Mouse (Mus musculus) lung, postnatal 0 days (tissue): ENCODE data around the gene Nisch. TPM values are rescaled to one million over a fixed set of nuclear protein-coding genes. Genes with fewer than 3 reads are reported as not detected.
A peak's percentile ranks its signal among the peaks of the same experiment; 100 is the strongest.

Experiments
- ATAC-seq: fragments of 200-750 bp; cut with Nextera tagmentation; 2 replicates; pipeline ENCODE4 v1.8.0; 2017; ENCODE audit warnings: moderate library complexity
- DNase-seq: peaks from one replicate; pipeline ENCODE4 v3.0.0-alpha.2; 2016; ENCODE audit warnings: low spot score
- H3K27ac ChIP-seq: fragments of 300-500 bp; sonication (generic); 2 replicates; pipeline ENCODE4 v1.5.1; 2014; ENCODE audit warnings: antibody characterized with exemption, mild to moderate bottlenecking, low read length, mixed read lengths
- H3K27me3 ChIP-seq: fragments of 300-500 bp; sonication (generic); replicated peaks from 2 replicates; pipeline ENCODE4 v1.6.1; 2014; ENCODE audit warnings: low read length, mixed read lengths; ENCODE audit not compliant: insufficient read depth
- H3K36me3 ChIP-seq: fragments of 300-500 bp; sonication (generic); 2 replicates; pipeline ENCODE4 v1.6.1; 2014; ENCODE audit warnings: low read length, mixed read lengths; ENCODE audit not compliant: insufficient read depth
- H3K4me1 ChIP-seq: fragments of 300-500 bp; sonication (generic); 2 replicates; pipeline ENCODE4 v1.6.1; 2014; ENCODE audit warnings: antibody characterized with exemption, low read depth, low read length, mixed read lengths; ENCODE audit not compliant: insufficient read depth
- H3K4me2 ChIP-seq: fragments of 300-500 bp; sonication (generic); replicated peaks from 2 replicates; pipeline ENCODE4 v1.6.1; 2014; ENCODE audit warnings: low read depth, mild to moderate bottlenecking, low read length, moderate library complexity, mixed read lengths
- H3K4me3 ChIP-seq: fragments of 300-500 bp; sonication (generic); 2 replicates; pipeline ENCODE4 v1.5.1; 2014; ENCODE audit warnings: low read depth, low read length
- H3K9ac ChIP-seq: fragments of 300-500 bp; sonication (generic); replicated peaks from 2 replicates; pipeline ENCODE4 v1.6.1; 2014; ENCODE audit warnings: low read depth, mild to moderate bottlenecking
- H3K9me3 ChIP-seq: fragments of 300-500 bp; sonication (generic); 2 replicates; pipeline ENCODE4 v1.6.1; 2016; ENCODE audit warnings: low read length, mixed read lengths
- CTCF ChIP-seq: IDR thresholded peaks from 2 replicates; pipeline ENCODE4 v1.5.1; 2016; ENCODE audit warnings: antibody characterized with exemption, mild to moderate bottlenecking
- EP300 ChIP-seq: IDR thresholded peaks from 2 replicates; pipeline ENCODE4 v1.6.1; 2016; ENCODE audit warnings: antibody characterized with exemption, mild to moderate bottlenecking, control low read depth
- WGBS: fragments of 180-500 bp; shearing (Covaris S2); extraction: QIAGEN DNeasy Blood & Tissue Kit; methylation state at CpG from one replicate; pipeline ENCODE4 v1.1.7; 2014; 5-methylcytosine and 5-hydroxymethylcytosine counted together
- polyA plus RNA-seq: library from polyadenylated mRNA; unstranded; fragments of >200 nt; fragmentation: Nextera tagmentation; extraction: Ambion mirVana; gene quantifications from 2 replicates; pipeline ENCODE4 v1.2.1, GENCODE M21; 2015

Gene Nisch
- polyA plus RNA-seq, 1 experiment from 2014 or later: 196 TPM

GRCm38 (mm10) chr14:31171821-31172220, 44.9 kb downstream of the Nisch start:
- TF ChIP-seq EP300 (no peak), CTCF (no peak)
- H3K9me3 ChIP-seq: no peaks in the 10 kb centered on the region
- H3K4me2 ChIP-seq: no peak overlapping the region
- H3K4me1 ChIP-seq: no peaks in the 10 kb centered on the region; the same call in 1 of the 2 replicates
- no peak for DNase-seq
- no peak overlapping the region for H3K27ac ChIP-seq
- peaks cover 60% of the 10 kb centered on the region for H3K36me3 ChIP-seq
- H3K27me3 ChIP-seq: no peaks in the 10 kb centered on the region
- no peak overlapping the region for H3K4me3 ChIP-seq
- ATAC-seq: no peak
- no peak overlapping the region for H3K9ac ChIP-seq
- WGBS: 94% methylated on average over 15 of the region's 15 CpGs

- ATAC-seq (no peak), DNase-seq (no peak)
- Histone ChIP-seq H3K4me3 (no peak overlapping the region), H3K27ac (no peak overlapping the region), H3K4me2 (no peak overlapping the region), H3K9me3 (no peaks in the 10 kb centered on the region), H3K4me1 (no peaks in the 10 kb centered on the region; the same call in 1 of the 2 replicates), H3K9ac (no peak overlapping the region), H3K27me3 (no peaks in the 10 kb centered on the region), H3K36me3 (peaks cover 55% of the 10 kb centered on the region)
- 89% methylated on average over 11 of the region's 11 CpGs for WGBS
- no peak for TF ChIP-seq CTCF
- no peak for TF ChIP-seq EP300
Observed at GRCm38 (mm10) chr14:31171386-31171785, 45.4 kb downstream of the Nisch start.

GRCm38 (mm10) chr14:31170963-31171362, 45.8 kb downstream of the Nisch start:
- 80% methylated on average over 13 of the region's 13 CpGs for WGBS
- H3K9ac ChIP-seq: no peak overlapping the region
- ATAC-seq (no peak), DNase-seq (no peak)
- no peaks in the 10 kb centered on the region for H3K9me3 ChIP-seq
- H3K36me3 ChIP-seq: peaks cover 51% of the 10 kb centered on the region
- no peaks in the 10 kb centered on the region for H3K27me3 ChIP-seq
- H3K27ac ChIP-seq: no peak overlapping the region
- TF ChIP-seq CTCF (no peak), EP300 (no peak)
- H3K4me3 ChIP-seq: no peak overlapping the region
- no peaks in the 10 kb centered on the region; the same call in 1 of the 2 replicates for H3K4me1 ChIP-seq
- H3K4me2 ChIP-seq: no peak overlapping the region

GRCm38 (mm10) chr14:31169508-31169907, 47.2 kb downstream of the Nisch start:
- Histone ChIP-seq H3K27ac (no peak overlapping the region), H3K27me3 (no peaks in the 10 kb centered on the region), H3K9me3 (no peaks in the 10 kb centered on the region), H3K4me1 (no peaks in the 10 kb centered on the region; the same call in 1 of the 2 replicates), H3K4me2 (no peak overlapping the region), H3K9ac (no peak overlapping the region), H3K36me3 (peaks cover 37% of the 10 kb centered on the region), H3K4me3 (no peak overlapping the region)
- DNase-seq: no peak
- ATAC-seq: no peak
- 51% methylated on average over 6 of the region's 6 CpGs for WGBS
- TF ChIP-seq EP300: no peak
- no peak for TF ChIP-seq CTCF

- Histone ChIP-seq H3K36me3 (peaks cover 28% of the 10 kb centered on the region), H3K4me2 (peak within 1 kb of the TSS; percentile 44), H3K4me3 (peak within 1 kb of the TSS; percentile 31), H3K27ac (peak within 1 kb of the TSS; percentile 62), H3K9ac (peak within 1 kb of the TSS; percentile 19; the same call in 1 of the 2 replicates), H3K27me3 (no peaks in the 10 kb centered on the region), H3K4me1 (no peaks in the 10 kb centered on the region; the same call in 1 of the 2 replicates), H3K9me3 (no peaks in the 10 kb centered on the region)
- WGBS: 23% methylated on average over 10 of the region's 10 CpGs
- ATAC-seq: peak; percentile 66
- TF ChIP-seq EP300 (peak; percentile 79; the same call in 1 of the 2 replicates), CTCF (no peak)
- DNase-seq: peak; percentile 62
Observed at GRCm38 (mm10) chr14:31168425-31168824, 48.3 kb downstream of the Nisch start, which contains the start of gene Stab1. TSS of gene Stab1 (minus strand) at chr14:31168641.

- no peak for DNase-seq
- Histone ChIP-seq H3K4me2 (peak overlapping the region; percentile 44), H3K4me1 (no peaks in the 10 kb centered on the region; the same call in none of the 2 replicates), H3K9me3 (no peaks in the 10 kb centered on the region), H3K9ac (0 out of 2 replicates have a peak overlapping the region, but pooled peaks have one; percentile 19), H3K4me3 (peak overlapping the region; percentile 31; the same call in 1 of the 2 replicates), H3K36me3 (peaks cover 14% of the 10 kb centered on the region; the same call in 1 of the 2 replicates), H3K27me3 (no peaks in the 10 kb centered on the region), H3K27ac (peak overlapping the region; percentile 15; the same call in 1 of the 2 replicates)
- WGBS: 44% methylated on average over 9 of the region's 9 CpGs
- no peak for ATAC-seq
- TF ChIP-seq CTCF (no peak), EP300 (no peak)
Observed at GRCm38 (mm10) chr14:31166827-31167226, 49.9 kb downstream of the Nisch start.
